Mouse (Mus musculus) bone marrow macrophage, adult 2 months (primary cell): Measurements from ENCODE around the gene Ubxn1.

Source experiments
- CTCF ChIP-seq: IDR thresholded peaks from 2 replicates; pipeline ENCODE4 v1.5.1; 2012; ENCODE audit warnings: low read depth, mild to moderate bottlenecking, low read length, moderate library complexity
- POLR2A ChIP-seq: IDR thresholded peaks from 2 replicates; pipeline ENCODE4 v1.6.1; 2012; ENCODE audit warnings: mild to moderate bottlenecking, low read depth, low read length, borderline replicate concordance

DNA sequence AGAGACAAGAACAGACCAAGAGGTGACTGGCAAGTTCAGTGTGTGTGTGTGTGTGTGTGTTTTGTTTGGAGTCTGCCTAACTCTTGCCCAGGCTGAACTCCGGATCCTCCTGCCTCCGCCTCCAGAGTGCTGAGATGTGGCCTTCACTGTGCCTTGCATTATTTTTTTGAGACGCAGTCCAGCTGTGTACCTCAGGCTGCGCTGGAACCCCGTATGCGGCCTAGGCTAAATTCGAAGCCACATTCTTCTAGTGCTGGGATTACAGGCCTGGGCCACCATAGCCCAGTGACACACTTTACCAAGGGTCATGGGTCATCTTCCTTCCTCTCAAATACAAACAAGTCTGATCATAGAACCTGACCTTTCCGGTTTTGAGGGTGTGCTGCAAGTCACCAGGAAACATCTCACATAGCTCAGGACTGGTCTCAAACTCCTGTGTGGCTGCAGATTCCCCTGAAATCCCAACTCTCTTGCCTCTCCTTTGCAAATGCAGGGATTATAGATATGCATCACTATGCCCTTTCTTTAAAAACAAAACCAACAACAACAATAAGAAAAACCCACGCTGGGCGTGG, 1.1 kb downstream of the Ubxn1 start:
- no peak for TF ChIP-seq CTCF
- no peak for TF ChIP-seq POLR2A
